Mouse (Mus musculus) cerebellum, adult 9-10 months (tissue): ENCODE measurements around the gene Ccdc124.
"Not testable (repeated sequence)": the region's sequence is repeated elsewhere in the genome, so short reads cannot be mapped to it uniquely, and the experiment has no call there.

Source experiments
- DNase-seq: peaks from one replicate; pipeline ENCODE4 v3.0.0; 2022

The Ccdc124 gene

GRCm38 (mm10) chr8:70873364-70873985 is at the start of gene Ccdc124:
Gene Ccdc124 (minus strand): TSS chr8:70873935.
- DNase-seq = peak; percentile 97

GRCm38 (mm10) chr8:70920049-70920922 is 46.6 kb upstream of the Ccdc124 start:
- no peak for DNase-seq

- no peak for DNase-seq
Measured at GRCm38 (mm10) chr8:70914704-70915103, 41.0 kb upstream of the Ccdc124 start.

GRCm38 (mm10) chr8:70913523-70913922 is 39.8 kb upstream of the Ccdc124 start:
- no peak for DNase-seq

DNA sequence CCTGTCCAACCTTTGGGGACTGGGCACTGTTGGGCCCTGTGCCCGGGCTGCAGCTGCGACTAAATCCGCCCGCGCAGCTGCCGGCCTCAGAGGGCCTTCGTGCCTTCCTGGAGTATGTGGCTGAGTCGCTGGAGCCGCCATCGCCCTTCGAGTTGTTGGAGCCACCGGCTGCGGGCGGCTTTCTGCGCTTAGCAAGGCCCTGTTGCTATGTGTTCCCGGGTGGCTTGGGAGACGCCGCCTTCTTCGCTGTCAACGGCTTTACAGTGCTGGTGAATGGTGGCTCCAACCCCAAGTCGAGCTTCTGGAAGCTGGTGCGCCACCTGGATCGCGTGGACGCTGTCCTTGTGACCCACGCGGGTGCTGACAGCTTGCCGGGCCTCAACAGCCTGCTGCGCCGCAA is 39.2 kb upstream of the Ccdc124 start:
- no peak for DNase-seq

GRCm38 (mm10) chr8:70911596-70911995 is 37.9 kb upstream of the Ccdc124 start:
- DNase-seq = no peak

DNA sequence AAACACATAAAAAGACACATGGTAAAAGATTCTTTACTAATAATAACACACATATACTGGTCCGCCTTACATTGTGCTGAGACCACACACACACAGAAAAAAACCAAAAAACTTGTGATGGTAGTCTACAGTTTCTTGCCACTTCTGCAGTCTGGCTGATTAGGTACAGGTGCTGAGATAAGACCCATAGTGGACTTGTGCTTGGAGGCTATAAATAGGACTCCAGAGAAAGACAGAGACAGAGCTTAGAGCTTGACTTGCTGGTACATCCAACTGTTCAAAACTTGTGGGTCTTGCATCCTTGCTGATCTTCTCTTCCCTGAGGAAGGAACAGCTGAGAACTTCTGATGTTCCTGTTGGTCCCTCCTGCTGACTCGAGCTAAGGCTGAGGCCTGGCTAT is 33.8 kb upstream of the Ccdc124 start:
- DNase-seq = no peak

GRCm38 (mm10) chr8:70905831-70906736 is 32.3 kb upstream of the Ccdc124 start, which contains the start of gene Map1s:
Gene Map1s (plus strand): TSS chr8:70905932.
- DNase-seq = peak; percentile 81

GRCm38 (mm10) chr8:70905463-70905830 is 31.7 kb upstream of the Ccdc124 start:
- DNase-seq = no peak

GRCm38 (mm10) chr8:70904532-70904931 is 30.8 kb upstream of the Ccdc124 start:
- peak; percentile 35 for DNase-seq

DNA sequence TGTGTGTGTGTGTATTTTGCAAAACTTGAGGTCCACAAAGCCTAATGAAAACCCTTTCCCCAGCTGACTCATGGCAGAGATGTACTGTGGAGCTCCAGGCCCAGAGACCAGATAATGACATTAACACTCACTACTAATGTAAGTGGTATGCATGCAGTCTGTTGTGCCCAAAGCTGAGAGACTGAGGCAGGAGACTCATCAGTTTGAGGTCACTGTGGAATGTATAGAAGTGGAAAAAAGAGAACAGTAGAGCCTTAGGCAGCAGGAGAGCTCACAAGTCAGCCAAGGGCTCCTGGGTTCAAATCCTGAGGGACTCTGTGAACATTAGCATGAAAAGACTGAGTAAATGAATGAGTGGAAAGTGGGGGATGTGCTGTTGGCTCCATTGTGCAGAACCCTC is 29.8 kb upstream of the Ccdc124 start:
- DNase-seq = peak; percentile 3

DNA sequence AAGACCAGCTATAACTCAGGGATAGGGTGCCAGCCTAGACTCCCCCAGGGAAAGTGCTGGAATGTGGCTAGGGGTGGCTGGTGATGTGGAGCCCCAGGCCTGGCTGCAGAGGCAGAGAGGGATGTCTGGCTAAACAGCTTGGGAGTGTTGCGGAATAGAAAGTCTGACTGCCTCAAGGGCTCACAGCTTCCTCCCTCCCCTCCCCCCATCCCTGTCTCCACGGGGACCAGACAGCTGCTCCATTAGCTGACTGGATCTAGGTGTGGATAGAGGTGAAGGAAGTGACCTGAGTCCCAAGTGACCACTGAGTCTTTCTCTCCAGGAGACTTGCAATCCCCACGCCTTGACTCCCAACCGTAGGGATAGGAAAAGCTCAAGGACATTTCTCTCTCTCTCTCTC is 29.4 kb upstream of the Ccdc124 start:
- peak; percentile 11 for DNase-seq

DNA sequence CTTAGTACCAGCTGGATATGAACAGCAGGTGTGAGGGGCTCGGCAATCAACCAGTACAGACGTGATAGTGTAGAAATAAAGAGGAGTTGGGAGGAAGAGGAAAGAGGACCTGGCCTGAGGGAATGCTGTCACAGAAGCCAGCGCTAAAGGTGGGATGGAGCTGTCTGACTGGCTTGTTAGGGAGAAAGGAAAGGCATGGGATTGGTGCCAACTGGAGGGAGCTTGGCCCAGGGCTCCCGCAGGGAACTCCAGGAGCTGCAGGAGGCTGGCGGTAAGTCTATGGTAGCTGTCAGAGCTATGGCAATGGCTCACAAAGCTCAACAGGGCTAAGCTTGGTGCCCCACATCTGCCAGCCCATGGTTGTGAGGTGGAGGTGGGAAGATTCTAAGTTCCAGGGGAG is 28.5 kb upstream of the Ccdc124 start:
- DNase-seq = peak; percentile 18

- peak; percentile 17 for DNase-seq
Measured at GRCm38 (mm10) chr8:70900872-70901387, 27.2 kb upstream of the Ccdc124 start.

DNA sequence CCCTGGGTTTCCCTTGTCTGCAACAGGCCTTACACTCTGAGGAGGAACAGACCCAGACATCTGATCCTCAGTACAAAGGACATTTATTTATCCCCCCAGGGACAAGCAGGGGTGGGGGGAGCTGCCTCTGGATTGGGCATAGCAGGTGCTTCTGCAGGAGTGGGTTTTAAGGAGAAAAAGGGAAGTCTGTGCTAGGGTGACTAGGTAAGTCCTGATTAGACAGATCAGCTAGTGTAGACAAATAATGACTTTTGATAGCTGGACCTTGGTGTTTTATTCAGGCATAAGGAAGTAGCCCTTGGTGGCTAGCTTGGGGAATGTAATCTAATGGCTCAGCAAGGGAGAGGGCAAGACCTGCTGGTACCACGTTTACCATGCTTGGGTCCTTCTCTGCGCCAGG is 25.5 kb upstream of the Ccdc124 start:
- peak; percentile 50 for DNase-seq

GRCm38 (mm10) chr8:70898661-70899198 is 25.0 kb upstream of the Ccdc124 start:
- DNase-seq = peak; percentile 57

GRCm38 (mm10) chr8:70897681-70898413 is 24.1 kb upstream of the Ccdc124 start:
- DNase-seq = peak; percentile 92

- peak; percentile 99 for DNase-seq
Measured at GRCm38 (mm10) chr8:70897021-70897680, 23.4 kb upstream of the Ccdc124 start, which contains the start of gene Rpl18a. Gene Rpl18a (minus strand): TSS chr8:70897412.

GRCm38 (mm10) chr8:70896316-70897020 is 22.7 kb upstream of the Ccdc124 start:
- DNase-seq = no peak

DNA sequence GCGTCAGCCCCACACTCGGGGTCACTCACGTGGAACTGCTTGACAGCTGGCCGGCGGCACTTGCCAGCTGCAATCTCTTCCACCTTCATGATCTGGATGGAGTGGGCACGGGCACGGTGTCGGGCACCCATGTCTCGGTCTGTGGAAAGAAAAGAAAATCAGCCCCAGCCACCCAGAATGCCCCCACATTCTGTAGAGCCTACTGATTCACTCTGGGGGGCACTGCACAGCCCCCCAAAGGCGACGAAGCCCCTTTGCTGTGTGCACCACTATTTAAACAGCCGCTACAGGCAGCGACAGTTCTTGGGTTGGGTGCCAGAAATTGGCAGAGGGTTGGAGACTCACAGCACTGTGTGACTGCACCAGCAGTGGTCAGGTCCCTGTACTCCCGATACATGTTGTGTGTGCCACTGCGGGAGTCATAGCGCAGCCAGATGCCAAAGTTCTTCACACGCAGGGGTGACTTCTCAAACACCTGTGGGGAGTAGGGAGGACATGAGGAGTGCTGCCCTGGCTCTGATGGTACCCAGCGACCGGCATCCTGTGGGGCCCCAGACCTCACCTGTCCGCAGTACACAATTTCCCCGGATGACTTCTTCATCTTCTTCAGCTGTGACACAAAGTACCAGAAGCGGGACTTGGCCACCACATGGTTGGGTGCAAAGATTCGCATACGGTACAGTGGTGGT is 22.0 kb upstream of the Ccdc124 start:
- DNase-seq = not testable (repeated sequence)
